Mouse (Mus musculus) olfactory bulb, adult 2 months (tissue): ENCODE results near the gene Lrr1. TPM values are rescaled to one million over a fixed set of nuclear protein-coding genes. Genes with fewer than 3 reads are reported as not detected.

Experiments
- H3K27ac ChIP-seq: fragments of 200-500 bp; 2 replicates; pipeline ENCODE4 v1.5.1; 2012; ENCODE audit warnings: low read depth, low read length; ENCODE audit not compliant: insufficient read depth
- H3K4me1 ChIP-seq: fragments of 200-500 bp; 2 replicates; pipeline ENCODE4 v1.6.1; 2012; ENCODE audit warnings: low read length; ENCODE audit not compliant: control insufficient read depth, insufficient read depth
- H3K4me3 ChIP-seq: fragments of 200-500 bp; 2 replicates; pipeline ENCODE4 v1.5.1; 2012; ENCODE audit warnings: mild to moderate bottlenecking, low read depth, low read length, moderate library complexity; ENCODE audit not compliant: insufficient read depth
- CTCF ChIP-seq: fragments of 200-500 bp; IDR thresholded peaks from 2 replicates; pipeline ENCODE4 v1.5.1; 2012; ENCODE audit warnings: low read depth, mild to moderate bottlenecking, low read length, moderate library complexity; ENCODE audit not compliant: insufficient read depth
- POLR2A ChIP-seq: fragments of 200-500 bp; IDR thresholded peaks from 2 replicates; pipeline ENCODE4 v1.6.1; 2012; ENCODE audit warnings: mild to moderate bottlenecking, low read depth, low read length, moderate library complexity; ENCODE audit not compliant: insufficient read depth
- WGBS: fragments of 180-500 bp; shearing (Covaris S2); methylation state at CpG from one replicate; pipeline ENCODE4 v1.1.7; 2018; 5-methylcytosine and 5-hydroxymethylcytosine counted together
- polyA plus RNA-seq: library from polyadenylated mRNA; stranded (reverse); fragments of >200 nt; gene quantifications from 2 replicates; pipeline ENCODE4 v1.2.4, GENCODE M21; 2012; ENCODE audit warnings: low replicate concordance; ENCODE audit not compliant: missing spikeins, insufficient read depth, insufficient read length

The Lrr1 gene
- polyA plus RNA-seq, 1 experiment: not detected

DNA sequence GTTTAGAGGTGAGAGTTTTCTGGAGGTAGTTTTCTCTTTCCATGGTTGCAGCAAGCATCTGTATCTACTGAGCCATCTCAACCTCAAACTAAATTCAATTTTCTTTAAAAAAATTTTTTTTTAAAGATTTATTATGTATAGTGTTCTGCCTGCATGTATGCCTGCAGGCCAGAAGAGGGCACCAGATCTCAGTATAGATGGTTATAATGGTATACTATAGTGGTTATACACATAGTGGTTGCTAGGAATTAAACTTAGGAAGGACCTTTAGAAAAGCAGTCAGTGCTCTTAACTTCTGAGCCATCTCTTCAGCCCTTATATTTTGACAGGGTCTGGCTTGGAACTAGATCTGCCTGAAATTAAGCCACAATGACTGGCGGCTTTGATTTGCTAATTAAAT is 21.9 kb downstream of the Lrr1 start:
- Histone ChIP-seq H3K4me1 (no peaks in the 10 kb centered on the region), H3K27ac (no peak overlapping the region), H3K4me3 (no peak overlapping the region)
- WGBS: 94% methylated on average over 1 of the region's 1 CpGs
- TF ChIP-seq POLR2A (no peak), CTCF (no peak)

DNA sequence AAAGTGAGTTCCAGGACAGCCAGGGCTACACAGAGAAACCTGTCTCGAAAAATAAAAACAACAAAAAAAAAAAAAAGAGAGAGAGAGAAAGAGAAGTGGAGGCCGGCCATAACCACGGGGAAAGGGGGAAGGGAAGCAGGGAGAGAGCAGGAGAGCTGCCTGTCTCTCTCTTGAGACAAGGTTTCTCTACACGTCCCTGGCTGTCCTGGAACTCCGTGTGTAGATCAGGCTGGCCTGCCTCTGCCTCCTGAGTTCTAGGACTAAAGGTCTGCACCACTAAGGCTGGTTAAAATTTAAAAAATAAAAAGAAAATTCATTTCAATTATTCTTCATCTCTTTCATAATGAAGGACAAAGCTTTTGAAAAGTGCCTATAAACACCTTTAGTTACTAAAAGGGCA is 22.8 kb downstream of the Lrr1 start:
- WGBS: 90% methylated on average over 5 of the region's 5 CpGs

GRCm38 (mm10) chr12:69192637-69193036 is 24.0 kb downstream of the Lrr1 start:
- TF ChIP-seq POLR2A (no peak), CTCF (no peak)
- Histone ChIP-seq H3K27ac (no peak overlapping the region), H3K4me3 (no peak overlapping the region), H3K4me1 (no peaks in the 10 kb centered on the region)
- 98% methylated on average over 2 of the region's 2 CpGs for WGBS

More for the DNA sequence above, 22.8 kb downstream of the Lrr1 start:
- H3K4me1 ChIP-seq: no peaks in the 10 kb centered on the region
- no peak overlapping the region for H3K4me3 ChIP-seq
- TF ChIP-seq POLR2A (no peak), CTCF (no peak)
- H3K27ac ChIP-seq: no peak overlapping the region

DNA sequence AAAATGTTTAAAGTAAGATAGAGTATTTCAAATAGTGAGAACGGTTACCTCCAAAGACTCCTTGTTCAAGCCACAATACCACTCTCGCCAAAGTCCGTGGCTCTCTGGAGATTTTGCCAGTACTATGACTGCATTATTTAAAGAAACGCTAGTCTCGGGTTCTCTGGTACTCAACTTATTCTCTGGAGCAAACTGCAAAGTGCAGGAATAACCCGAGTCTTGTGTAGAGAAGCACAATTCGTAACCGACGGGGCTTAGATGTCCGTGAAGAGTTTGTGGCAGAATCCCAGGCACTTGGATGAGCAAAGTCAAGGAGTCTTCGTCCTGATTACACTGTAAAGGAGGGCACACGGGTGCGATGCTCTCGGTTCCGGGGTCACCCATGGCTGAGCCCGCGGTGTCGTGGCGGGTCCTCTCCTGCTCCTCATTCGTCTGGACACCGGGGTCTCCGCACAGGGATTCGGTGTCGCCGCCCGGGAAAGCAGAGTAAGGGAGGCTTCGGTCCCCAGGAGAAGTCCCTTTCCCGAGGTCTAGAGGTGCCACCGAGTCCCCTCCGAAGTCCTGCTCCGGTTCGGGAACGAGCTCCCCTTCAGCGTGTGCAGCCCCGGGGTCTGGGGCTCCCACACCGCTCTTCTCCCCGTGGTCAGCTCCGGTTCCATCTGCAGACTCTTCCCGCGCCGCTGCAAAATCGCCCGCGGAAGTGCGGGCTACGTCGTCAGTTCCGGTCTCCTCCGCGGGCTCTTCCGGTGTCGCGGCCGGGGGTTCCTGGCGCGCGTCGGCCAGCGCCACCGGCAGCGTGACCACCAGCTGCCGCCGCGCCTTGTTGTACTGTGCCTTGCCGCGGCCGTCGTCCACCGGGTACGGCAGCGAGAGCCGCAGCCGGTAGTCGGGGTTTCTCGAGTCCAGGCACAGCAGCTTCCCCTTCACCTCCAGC is 28.1 kb downstream of the Lrr1 start, which contains the start of gene Gm49383:
Gene Gm49383 (minus strand): TSS at position 661 of the 934 bp plus-strand sequence.
- under 1% methylated on average over 75 of the region's 75 CpGs for WGBS
- Histone ChIP-seq H3K4me1 (peaks cover 5% of the 10 kb centered on the region; the same call in 1 of the 2 replicates), H3K27ac (peak within 1 kb of the TSS; percentile 89), H3K4me3 (peak within 1 kb of the TSS; percentile 67)
- TF ChIP-seq CTCF (no peak), POLR2A (peak; percentile 96)

- WGBS: under 1% methylated on average over 94 of the region's 94 CpGs
- peak overlapping the region; percentile 67 for H3K4me3 ChIP-seq
- H3K4me1 ChIP-seq: peaks cover 5% of the 10 kb centered on the region; the same call in 1 of the 2 replicates
- H3K27ac ChIP-seq: peak overlapping the region; percentile 89
- no peak for TF ChIP-seq CTCF
- TF ChIP-seq POLR2A: no peak; the same call in 1 of the 2 replicates
Measured at GRCm38 (mm10) chr12:69197378-69198163, 29.0 kb downstream of the Lrr1 start.

DNA sequence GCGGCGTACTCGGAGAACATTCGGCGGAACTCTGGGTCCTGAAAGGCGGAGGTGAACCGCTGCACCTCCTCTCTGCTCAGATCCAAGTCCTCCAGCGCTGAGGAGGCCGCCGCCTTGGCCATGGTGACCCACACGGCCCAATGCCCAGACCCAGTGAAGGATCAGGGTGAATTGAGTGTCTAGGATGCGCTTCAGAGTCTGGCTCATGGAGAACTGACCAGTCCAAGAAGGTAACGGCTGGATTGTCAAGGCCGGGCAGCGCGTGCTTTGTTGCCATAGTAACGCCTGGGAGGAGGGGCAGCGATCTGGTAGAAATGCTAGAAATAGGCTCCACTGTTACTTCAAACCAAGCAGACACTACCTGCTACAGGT is 29.5 kb downstream of the Lrr1 start, which contains the start of gene Dnaaf2:
Gene Dnaaf2 (minus strand): TSS at position 266 of the 372 bp plus-strand sequence.
- TF ChIP-seq CTCF: no peak
- TF ChIP-seq POLR2A: no peak
- H3K4me1 ChIP-seq: peaks cover 5% of the 10 kb centered on the region; the same call in 1 of the 2 replicates
- H3K4me3 ChIP-seq: peak within 1 kb of the TSS; percentile 67
- peak within 1 kb of the TSS; percentile 89 for H3K27ac ChIP-seq
- under 1% methylated on average over 18 of the region's 18 CpGs for whole genome bisulfite sequencing

GRCm38 (mm10) chr12:69198985-69199384 is 30.4 kb downstream of the Lrr1 start:
- TF ChIP-seq CTCF (no peak), POLR2A (no peak)
- Histone ChIP-seq H3K27ac (no peak overlapping the region), H3K4me1 (peaks cover 7% of the 10 kb centered on the region; the same call in 1 of the 2 replicates), H3K4me3 (no peak overlapping the region)

DNA sequence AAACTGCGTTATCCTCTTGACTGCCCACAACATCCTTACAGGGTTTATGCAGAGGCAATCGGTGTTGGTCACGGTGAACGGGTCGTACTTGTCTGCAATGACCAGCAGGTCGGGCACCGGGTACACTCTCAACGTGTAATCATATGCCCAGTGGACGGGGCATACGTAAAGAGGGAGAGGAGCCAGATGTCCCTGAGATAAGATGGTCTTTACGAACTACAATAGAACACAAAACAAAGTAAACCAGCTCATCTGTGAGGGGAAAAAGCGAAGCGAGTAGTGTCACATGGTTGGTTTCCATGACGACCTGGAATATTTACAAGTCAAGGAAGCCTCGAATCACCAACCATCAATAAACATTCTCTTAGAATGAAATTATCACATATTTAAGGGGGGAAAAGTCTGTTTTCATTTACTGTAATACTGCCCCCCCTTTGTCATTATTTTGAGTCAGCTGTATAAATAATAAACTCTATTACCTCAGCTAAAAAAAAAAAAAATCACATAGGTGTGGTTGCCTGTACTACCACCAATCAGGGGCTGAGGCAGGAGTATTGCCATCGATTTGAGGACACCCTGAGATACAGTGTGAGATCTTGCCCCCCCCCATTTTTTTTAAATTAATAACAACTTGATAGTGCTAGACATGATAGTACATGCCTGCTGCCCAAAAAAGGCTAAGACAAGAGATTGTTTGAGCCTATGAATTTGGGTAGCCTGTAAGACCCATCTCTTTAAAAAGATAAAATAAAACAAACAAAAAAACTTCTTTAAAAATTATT is 35.6 kb downstream of the Lrr1 start, which contains the start of gene Gm49384:
Gene Gm49384 (minus strand): TSS at position 216 of the 782 bp plus-strand sequence.
- no peak for TF ChIP-seq CTCF
- no peak for TF ChIP-seq POLR2A
- Histone ChIP-seq H3K4me3 (no peak within 1 kb of the TSS), H3K27ac (no peak within 1 kb of the TSS), H3K4me1 (peaks cover 2% of the 10 kb centered on the region; the same call in 1 of the 2 replicates)
- WGBS: 63% methylated on average over 16 of the region's 16 CpGs
